Mouse (Mus musculus) WW6 (cell line): ENCODE data around the gene Plcb4.
A peak's percentile ranks its signal among the peaks of the same experiment; 100 is the strongest.

ENCODE experiments used
- DNase-seq: peaks from one replicate; pipeline ENCODE4 v3.0.0-alpha.2; 2013; ENCODE audit warnings: low read depth, low spot score

The Plcb4 gene

GRCm38 (mm10) chr2:135658486-135659390, at the start of gene Plcb4:
Gene Plcb4, plus strand, starts transcription at chr2:135659011.
- peak; percentile 72 for DNase-seq

DNA sequence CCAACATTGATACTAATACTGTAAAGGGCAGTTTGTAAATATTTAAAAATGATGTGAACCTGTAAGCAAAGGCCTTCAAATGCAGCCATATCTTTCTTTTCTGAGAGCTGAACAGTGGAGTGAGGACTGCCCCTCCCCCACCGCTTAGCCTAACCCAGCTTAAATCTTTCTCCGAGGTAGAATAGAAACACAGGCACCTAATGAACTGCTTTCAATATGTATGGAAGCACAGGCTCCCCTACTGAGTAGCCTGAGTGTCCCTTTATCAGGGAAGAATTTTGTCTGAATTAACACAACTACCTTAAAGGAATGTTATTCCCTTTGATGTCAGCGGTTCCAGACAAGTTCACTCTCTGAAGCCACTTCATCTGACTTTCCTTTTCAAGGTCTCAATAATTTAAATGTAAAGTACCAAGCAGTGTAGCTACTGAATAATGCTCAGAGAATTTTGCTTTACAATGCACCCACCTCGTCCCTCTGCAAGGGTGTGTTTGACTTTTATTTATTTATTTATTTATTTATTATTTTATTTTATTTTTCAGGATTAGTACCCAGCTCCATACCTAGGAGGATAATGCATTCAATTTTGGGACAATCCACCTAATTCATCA, 44.1 kb upstream of the Plcb4 start:
- peak; percentile 74 for DNase-seq

DNA sequence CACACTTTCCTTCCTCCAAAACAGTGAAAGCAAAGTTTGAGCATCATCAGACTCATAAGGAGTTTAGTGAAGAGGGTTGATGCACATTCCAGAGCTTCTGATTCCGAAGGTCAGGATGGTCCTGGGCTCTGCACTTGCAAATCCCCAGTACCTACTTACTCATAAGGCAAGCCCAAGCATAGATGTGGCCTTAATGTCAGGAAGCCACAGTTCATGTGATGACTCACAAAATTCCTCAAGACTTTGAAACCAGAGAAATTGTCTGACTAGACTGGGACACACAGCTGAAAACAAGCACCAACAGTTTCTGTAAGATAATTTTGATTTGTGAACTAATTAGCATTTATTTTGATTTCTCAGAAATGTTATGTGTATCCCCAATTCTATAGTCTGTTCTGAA, 42.7 kb upstream of the Plcb4 start:
- no peak for DNase-seq

- DNase-seq = no peak
Measured at GRCm38 (mm10) chr2:135618551-135618950, 40.3 kb upstream of the Plcb4 start.

GRCm38 (mm10) chr2:135619956-135620355, 38.9 kb upstream of the Plcb4 start:
- DNase-seq = no peak

DNA sequence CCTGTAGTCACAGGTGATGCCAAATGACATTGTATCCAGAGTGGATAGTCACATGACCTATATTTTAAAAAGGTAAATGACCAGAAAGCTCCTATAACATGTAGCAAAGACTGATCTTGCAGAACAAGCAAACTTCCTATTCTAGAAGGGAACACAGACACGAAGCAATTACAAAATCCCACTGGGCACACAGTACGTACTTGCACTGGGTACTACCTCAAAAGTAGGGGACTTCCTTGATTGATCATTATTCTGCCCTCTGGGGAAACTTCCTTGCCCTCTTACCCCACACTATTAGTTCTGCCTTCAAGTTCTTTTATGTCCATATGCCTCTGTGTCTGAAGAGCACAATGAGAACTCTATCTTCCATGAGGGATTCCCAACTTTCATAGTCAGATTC, 31.0 kb upstream of the Plcb4 start:
- no peak for DNase-seq

DNA sequence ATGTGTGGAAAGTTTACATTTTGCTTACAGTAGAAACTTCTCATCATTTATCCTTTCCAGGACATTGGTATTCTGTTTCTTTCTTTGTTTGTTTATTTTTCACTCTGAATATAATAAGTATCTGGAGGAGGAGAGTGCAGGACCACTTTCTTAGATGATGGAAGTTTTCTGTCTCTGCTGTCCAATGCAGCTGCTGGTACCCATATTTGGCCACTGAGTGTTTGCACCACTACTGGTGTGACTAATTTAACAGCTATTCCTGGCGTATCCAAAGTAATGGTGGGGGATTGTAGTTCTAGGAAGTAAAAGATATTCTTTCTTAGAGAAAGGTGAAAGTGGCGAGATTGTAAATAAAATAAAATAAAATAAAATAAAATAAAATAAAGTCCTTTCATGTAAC, 21.6 kb upstream of the Plcb4 start:
- DNase-seq = no peak

DNA sequence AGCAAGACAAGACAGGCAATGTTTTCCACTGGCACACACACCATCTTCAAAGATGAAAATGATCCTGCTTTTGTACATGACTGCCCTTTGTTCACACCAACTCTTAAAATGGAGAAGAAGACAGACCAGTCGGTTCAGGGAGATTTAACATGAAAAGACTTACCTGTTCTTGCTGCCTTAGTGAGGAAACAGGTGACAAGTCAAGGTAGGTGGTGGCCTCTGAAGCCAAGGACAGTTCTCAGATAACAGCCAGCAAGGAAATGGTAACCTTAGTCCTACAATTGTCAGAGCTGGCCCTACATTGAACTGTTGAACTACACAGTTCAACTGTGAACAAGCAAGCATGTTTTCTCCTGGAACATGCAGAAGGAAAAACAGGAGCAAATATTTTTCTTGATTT, 17.8 kb upstream of the Plcb4 start:
- DNase-seq = no peak

GRCm38 (mm10) chr2:135641636-135642035, 17.2 kb upstream of the Plcb4 start:
- DNase-seq = no peak

GRCm38 (mm10) chr2:135646226-135646625, 12.6 kb upstream of the Plcb4 start:
- no peak for DNase-seq

GRCm38 (mm10) chr2:135646654-135647053, 12.2 kb upstream of the Plcb4 start:
- DNase-seq = no peak

- no peak for DNase-seq
Measured at GRCm38 (mm10) chr2:135647985-135648384, 10.8 kb upstream of the Plcb4 start.

GRCm38 (mm10) chr2:135650885-135651284, 7.9 kb upstream of the Plcb4 start:
- no peak for DNase-seq

DNA sequence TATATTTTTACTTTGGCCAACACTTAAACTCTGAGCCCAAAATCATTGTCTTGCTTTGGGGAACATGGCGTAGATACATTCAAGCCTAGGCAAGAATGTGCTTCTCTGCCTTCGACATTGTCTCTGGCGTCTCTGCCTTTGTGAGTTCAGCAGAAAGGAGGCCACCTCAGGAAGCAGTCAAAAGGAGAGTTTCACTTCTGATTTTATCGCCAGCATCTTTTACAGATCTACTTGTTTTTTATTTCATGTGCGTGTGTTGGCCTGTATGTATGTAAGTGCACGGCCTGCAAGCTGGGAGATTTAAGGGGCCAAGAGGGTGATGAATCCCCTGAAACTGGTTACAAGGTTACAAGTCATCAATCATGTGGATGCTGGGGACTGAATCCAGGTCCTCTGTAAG, 6.8 kb upstream of the Plcb4 start:
- no peak for DNase-seq

- DNase-seq = no peak
Measured at GRCm38 (mm10) chr2:135652451-135652850, 6.4 kb upstream of the Plcb4 start.

DNA sequence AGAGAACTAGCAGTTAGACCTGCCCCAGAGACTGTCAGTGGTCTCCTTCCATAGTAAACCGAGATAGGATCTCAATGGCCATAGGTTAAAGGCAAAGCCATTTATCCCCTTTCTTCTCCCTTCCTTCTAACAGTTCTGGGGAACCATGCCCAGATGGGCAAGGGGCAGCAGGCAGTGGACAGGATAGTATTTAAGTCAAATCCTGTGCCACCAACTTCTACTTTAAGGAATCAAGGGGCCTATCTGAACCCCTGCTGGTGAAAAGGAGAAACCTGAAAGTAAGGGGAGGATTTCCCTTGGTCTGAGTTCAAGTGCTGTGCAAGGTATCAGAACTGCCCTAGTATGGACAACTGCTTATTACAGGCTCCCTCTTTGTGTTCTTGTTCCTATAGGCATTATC, 2.9 kb upstream of the Plcb4 start:
- DNase-seq = no peak

DNA sequence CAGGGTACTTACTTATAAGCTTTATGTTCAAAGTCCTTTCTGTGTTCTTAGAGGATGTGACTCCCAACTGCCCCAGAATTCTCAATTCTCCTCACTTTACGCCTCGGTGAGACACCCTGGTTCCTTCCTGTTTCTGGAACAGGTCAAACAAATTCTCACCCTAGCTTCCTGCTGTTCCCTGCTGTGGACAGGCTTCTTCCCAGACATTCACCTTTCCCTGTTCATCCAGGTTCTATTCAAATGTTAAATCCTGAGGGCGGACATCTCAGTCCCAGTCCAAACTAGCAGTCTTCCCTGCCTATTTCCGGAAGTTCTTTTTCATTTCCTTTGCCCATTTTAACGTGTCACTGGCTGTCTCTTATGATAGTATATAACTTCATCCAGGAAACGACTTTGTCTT, 2.2 kb upstream of the Plcb4 start:
- DNase-seq = no peak

DNA sequence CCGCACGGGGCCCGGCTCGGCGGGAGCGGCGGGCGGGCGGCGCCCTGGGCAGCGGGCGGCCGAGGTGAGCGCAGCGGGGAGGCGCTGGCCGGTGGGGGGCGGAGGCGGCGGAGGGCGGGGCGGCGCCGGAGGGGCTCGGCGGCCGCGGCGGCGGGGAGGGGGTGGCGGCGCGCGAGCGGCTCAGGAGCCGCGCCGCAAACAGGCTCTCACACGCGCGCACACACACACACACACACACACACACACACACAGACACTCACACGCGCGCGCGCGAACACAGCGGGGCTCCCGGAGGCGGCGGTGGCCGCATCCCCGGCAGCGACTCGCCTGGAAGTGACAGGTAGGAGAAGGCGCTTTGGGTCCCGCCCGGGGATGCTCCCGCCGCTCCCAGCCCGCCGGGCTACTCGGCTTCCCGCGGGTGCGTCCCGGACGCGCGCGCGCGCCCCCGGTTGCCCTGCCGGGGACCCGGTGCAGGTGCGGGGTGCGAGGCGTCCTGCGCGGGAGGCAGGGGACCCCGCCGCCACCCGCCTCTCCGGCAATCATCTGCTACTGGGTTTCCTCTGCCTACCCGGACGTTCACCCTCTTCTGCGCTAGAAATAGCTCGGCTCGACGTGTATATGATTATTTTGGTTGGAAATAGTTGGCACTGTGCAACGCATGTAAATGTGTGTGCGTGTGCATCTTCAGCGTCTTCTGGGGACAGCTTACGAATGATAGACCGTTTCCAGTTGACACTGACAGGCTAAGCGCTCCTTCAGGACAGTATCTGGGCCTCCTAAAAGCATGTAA, 775 bp downstream of the Plcb4 start:
- DNase-seq = no peak

DNA sequence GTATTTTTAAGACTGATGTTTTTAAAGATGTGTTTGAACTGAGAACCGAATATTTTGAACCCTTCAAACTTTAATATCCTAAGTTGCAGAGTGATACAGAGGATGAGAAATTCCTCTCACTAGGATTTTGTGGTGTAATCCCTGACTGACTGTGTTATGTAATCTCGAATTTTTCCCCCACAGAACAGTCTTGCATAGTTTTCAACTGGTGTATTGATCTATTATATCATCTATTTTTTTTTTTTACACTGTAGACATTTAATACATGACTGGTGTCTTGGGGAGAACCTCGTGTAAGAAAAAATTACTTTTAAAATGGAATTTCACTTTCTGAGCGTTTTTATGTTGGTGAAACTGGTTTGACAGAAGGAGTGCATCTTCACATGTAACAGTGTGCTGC, 2.0 kb downstream of the Plcb4 start:
- DNase-seq = no peak

GRCm38 (mm10) chr2:135663785-135664184, 5.0 kb downstream of the Plcb4 start:
- DNase-seq = no peak

DNA sequence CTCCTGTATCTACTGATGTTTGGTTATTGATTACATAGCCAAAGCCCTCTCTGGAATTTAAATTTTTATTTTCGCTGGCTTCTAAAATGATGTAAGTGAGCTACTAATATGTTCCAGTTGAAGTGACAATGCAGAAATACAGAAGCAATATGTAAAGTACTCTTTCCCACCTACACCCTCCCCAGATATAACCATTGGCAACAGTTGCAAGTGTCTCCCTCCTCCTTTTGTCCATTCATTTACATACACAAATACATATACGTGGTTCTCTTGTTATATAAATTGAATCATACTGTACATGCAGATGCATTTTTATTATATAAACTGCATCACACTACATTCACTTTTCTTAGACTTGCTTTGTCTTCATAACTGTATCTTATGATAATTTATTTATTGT, 8.7 kb downstream of the Plcb4 start:
- no peak for DNase-seq

- no peak for DNase-seq
Measured at GRCm38 (mm10) chr2:135672459-135673104, 13.8 kb downstream of the Plcb4 start.
